Mouse (Mus musculus): Measurements from ENCODE around the gene Vps13d. TPM values are rescaled to one million over a fixed set of nuclear protein-coding genes. Genes with fewer than 3 reads are reported as not detected.

Vps13d gene
- polyA plus RNA-seq, 1 experiment from 2014 or later: 5.2 TPM

Other genes starting within 250 kb of the Vps13d start
- 1.6 and 1.9 TPM in 2 replicates for gene Tnfrsf1b, start 51.9 kb upstream of the Vps13d start, polyA plus RNA-seq (2016; fragmentation: Nextera tagmentation; extraction: Ambion mirVana)
- not detected in 2 replicates for gene Tnfrsf8, start 120.2 kb upstream of the Vps13d start, polyA plus RNA-seq (2016; fragmentation: Nextera tagmentation; extraction: Ambion mirVana)

All from embryonic facial prominence, embryonic 10.5 days (tissue).